Mouse (Mus musculus) midbrain, embryonic 12.5 days (tissue): ENCODE results near the gene Ddah2. TPM values are rescaled to one million over a fixed set of nuclear protein-coding genes. Genes with fewer than 3 reads are reported as not detected.

Experiments used
- ATAC-seq: fragments of 200-750 bp; cut with Nextera tagmentation; 2 replicates; pipeline ENCODE4 v1.8.0; 2017; ENCODE audit warnings: low read depth, moderate TSS enrichment, moderate library complexity; ENCODE audit not compliant: low FRiP score
- H3K27ac ChIP-seq: fragments of 300-500 bp; sonication (generic); replicated peaks from 2 replicates; pipeline ENCODE4 v1.5.1; 2016; ENCODE audit warnings: mild to moderate bottlenecking
- H3K27me3 ChIP-seq: fragments of 300-500 bp; sonication (generic); 2 replicates; pipeline ENCODE4 v1.6.1; 2016; ENCODE audit warnings: mild to moderate bottlenecking
- H3K36me3 ChIP-seq: fragments of 300-500 bp; sonication (generic); 2 replicates; pipeline ENCODE4 v1.6.1; 2016
- H3K4me1 ChIP-seq: fragments of 300-500 bp; sonication (generic); 2 replicates; pipeline ENCODE4 v1.6.1; 2016
- H3K4me2 ChIP-seq: fragments of 300-500 bp; sonication (generic); replicated peaks from 2 replicates; pipeline ENCODE4 v1.6.1; 2016; ENCODE audit warnings: mild to moderate bottlenecking, moderate library complexity
- H3K4me3 ChIP-seq: fragments of 300-500 bp; sonication (generic); 2 replicates; pipeline ENCODE4 v1.5.1; 2016; ENCODE audit warnings: mild to moderate bottlenecking
- H3K9ac ChIP-seq: fragments of 300-500 bp; sonication (generic); replicated peaks from 2 replicates; pipeline ENCODE4 v1.6.1; 2016; ENCODE audit warnings: mild to moderate bottlenecking, moderate library complexity
- H3K9me3 ChIP-seq: fragments of 300-500 bp; sonication (generic); 2 replicates; pipeline ENCODE4 v1.6.1; 2016; ENCODE audit warnings: mild to moderate bottlenecking
- WGBS: fragments of 180-500 bp; shearing (Covaris S2); methylation state at CpG from one replicate; pipeline ENCODE4 v1.1.7; 2016; 5-methylcytosine and 5-hydroxymethylcytosine counted together
- polyA plus RNA-seq: library from polyadenylated mRNA; unstranded; fragments of >200 nt; fragmentation: Nextera tagmentation; extraction: Ambion mirVana; gene quantifications from 2 replicates; pipeline ENCODE4 v1.2.1, GENCODE M21; 2016

Gene Ddah2
- polyA plus RNA-seq = 595 and 615 TPM in 2 replicates

- H3K27me3 ChIP-seq = peaks cover 14% of the 10 kb centered on the region
- 0 out of 2 replicates have a peak, but pooled peaks cover 1% of the 10 kb centered on the region for H3K9me3 ChIP-seq
- H3K4me1 ChIP-seq = peaks cover 27% of the 10 kb centered on the region
- H3K36me3 ChIP-seq = peaks cover 58% of the 10 kb centered on the region
- peak within 1 kb of the TSS; percentile 68 for H3K4me3 ChIP-seq
- peak within 1 kb of the TSS; percentile 88 for H3K27ac ChIP-seq
- ATAC-seq = peak; percentile 91
- peak within 1 kb of the TSS; percentile 89 for H3K9ac ChIP-seq
- WGBS = under 1% methylated on average over 57 of the region's 57 CpGs
- peak within 1 kb of the TSS; percentile 81 for H3K4me2 ChIP-seq
These were observed at the start of gene Ddah2 for GRCm38 (mm10) chr17:35058911-35059892. Gene Ddah2 (plus strand): TSS chr17:35059035.

GRCm38 (mm10) chr17:35009586-35009985 is 49.2 kb upstream of the Ddah2 start:
- H3K36me3 ChIP-seq = peaks cover 98% of the 10 kb centered on the region
- H3K27ac ChIP-seq = no peak overlapping the region
- H3K4me1 ChIP-seq = no peaks in the 10 kb centered on the region
- H3K9me3 ChIP-seq = no peaks in the 10 kb centered on the region
- 89% methylated on average over 7 of the region's 7 CpGs for WGBS
- ATAC-seq = no peak
- H3K27me3 ChIP-seq = no peaks in the 10 kb centered on the region
- no peak overlapping the region for H3K4me2 ChIP-seq
- H3K9ac ChIP-seq = no peak overlapping the region
- H3K4me3 ChIP-seq = no peak overlapping the region

- H3K4me2 ChIP-seq = no peak overlapping the region
- H3K4me1 ChIP-seq = no peaks in the 10 kb centered on the region
- H3K27ac ChIP-seq = no peak overlapping the region
- H3K9ac ChIP-seq = no peak overlapping the region
- ATAC-seq = no peak
- no peak overlapping the region for H3K4me3 ChIP-seq
- H3K9me3 ChIP-seq = no peaks in the 10 kb centered on the region
- peaks cover 100% of the 10 kb centered on the region for H3K36me3 ChIP-seq
- no peaks in the 10 kb centered on the region for H3K27me3 ChIP-seq
- WGBS = 96% methylated on average over 8 of the region's 8 CpGs
These were observed 47.4 kb upstream of the Ddah2 start for GRCm38 (mm10) chr17:35011440-35011839.

GRCm38 (mm10) chr17:35012430-35012829 is 46.4 kb upstream of the Ddah2 start:
- H3K4me3 ChIP-seq = no peak overlapping the region
- H3K4me2 ChIP-seq = no peak overlapping the region
- peaks cover 99% of the 10 kb centered on the region for H3K36me3 ChIP-seq
- WGBS = 93% methylated on average over 13 of the region's 13 CpGs
- no peaks in the 10 kb centered on the region for H3K9me3 ChIP-seq
- no peak for ATAC-seq
- H3K4me1 ChIP-seq = no peaks in the 10 kb centered on the region
- no peak overlapping the region for H3K27ac ChIP-seq
- no peaks in the 10 kb centered on the region for H3K27me3 ChIP-seq
- H3K9ac ChIP-seq = no peak overlapping the region

GRCm38 (mm10) chr17:35013221-35013620 is 45.6 kb upstream of the Ddah2 start:
- Histone ChIP-seq H3K4me1 (no peaks in the 10 kb centered on the region), H3K27me3 (no peaks in the 10 kb centered on the region), H3K9me3 (no peaks in the 10 kb centered on the region), H3K27ac (no peak overlapping the region), H3K36me3 (peaks cover 92% of the 10 kb centered on the region), H3K9ac (no peak overlapping the region), H3K4me2 (no peak overlapping the region), H3K4me3 (no peak overlapping the region)
- ATAC-seq = no peak
- WGBS = 88% methylated on average over 6 of the region's 6 CpGs

GRCm38 (mm10) chr17:35015296-35015695 is 43.5 kb upstream of the Ddah2 start:
- ATAC-seq = no peak
- Histone ChIP-seq H3K9me3 (no peaks in the 10 kb centered on the region), H3K27ac (no peak overlapping the region), H3K4me2 (no peak overlapping the region), H3K4me1 (no peaks in the 10 kb centered on the region), H3K36me3 (peaks cover 71% of the 10 kb centered on the region), H3K4me3 (no peak overlapping the region), H3K27me3 (no peaks in the 10 kb centered on the region), H3K9ac (no peak overlapping the region)
- WGBS = 94% methylated on average over 16 of the region's 16 CpGs

- H3K36me3 ChIP-seq = peaks cover 60% of the 10 kb centered on the region
- WGBS = 84% methylated on average over 12 of the region's 12 CpGs
- peaks cover 5% of the 10 kb centered on the region; the same call in 1 of the 2 replicates for H3K4me1 ChIP-seq
- H3K27ac ChIP-seq = no peak within 1 kb of the TSS
- H3K4me2 ChIP-seq = no peak within 1 kb of the TSS
- H3K9me3 ChIP-seq = no peaks in the 10 kb centered on the region
- no peak for ATAC-seq
- H3K4me3 ChIP-seq = no peak within 1 kb of the TSS
- H3K27me3 ChIP-seq = no peaks in the 10 kb centered on the region
- no peak within 1 kb of the TSS for H3K9ac ChIP-seq
These were observed 42.5 kb upstream of the Ddah2 start, which contains the start of gene Vwa7 for GRCm38 (mm10) chr17:35016376-35016775. Gene Vwa7 (plus strand): TSS chr17:35016579.

- H3K9me3 ChIP-seq = no peaks in the 10 kb centered on the region
- peaks cover 53% of the 10 kb centered on the region for H3K36me3 ChIP-seq
- no peak overlapping the region for H3K4me3 ChIP-seq
- no peak overlapping the region for H3K9ac ChIP-seq
- 83% methylated on average over 10 of the region's 10 CpGs for WGBS
- H3K4me1 ChIP-seq = peaks cover 9% of the 10 kb centered on the region; the same call in 1 of the 2 replicates
- no peak overlapping the region for H3K4me2 ChIP-seq
- H3K27me3 ChIP-seq = no peaks in the 10 kb centered on the region
- ATAC-seq = no peak
- H3K27ac ChIP-seq = no peak overlapping the region
These were observed 41.8 kb upstream of the Ddah2 start for GRCm38 (mm10) chr17:35016791-35017705.

GRCm38 (mm10) chr17:35017706-35018030 is 41.2 kb upstream of the Ddah2 start:
- Histone ChIP-seq H3K27ac (no peak overlapping the region), H3K4me3 (no peak overlapping the region), H3K36me3 (peaks cover 47% of the 10 kb centered on the region), H3K27me3 (no peaks in the 10 kb centered on the region), H3K4me1 (peaks cover 9% of the 10 kb centered on the region; the same call in 1 of the 2 replicates), H3K9me3 (no peaks in the 10 kb centered on the region), H3K4me2 (no peak overlapping the region), H3K9ac (no peak overlapping the region)
- ATAC-seq = no peak
- 73% methylated on average over 14 of the region's 14 CpGs for WGBS

GRCm38 (mm10) chr17:35018171-35018570 is 40.7 kb upstream of the Ddah2 start:
- H3K27me3 ChIP-seq = no peaks in the 10 kb centered on the region
- H3K9ac ChIP-seq = no peak overlapping the region
- H3K4me2 ChIP-seq = no peak overlapping the region
- H3K9me3 ChIP-seq = no peaks in the 10 kb centered on the region
- no peak for ATAC-seq
- H3K4me1 ChIP-seq = peaks cover 9% of the 10 kb centered on the region; the same call in 1 of the 2 replicates
- WGBS = 83% methylated on average over 3 of the region's 3 CpGs
- no peak overlapping the region for H3K4me3 ChIP-seq
- H3K27ac ChIP-seq = no peak overlapping the region
- peaks cover 42% of the 10 kb centered on the region for H3K36me3 ChIP-seq

GRCm38 (mm10) chr17:35019894-35020293 is 38.9 kb upstream of the Ddah2 start:
- Histone ChIP-seq H3K4me1 (peaks cover 9% of the 10 kb centered on the region; the same call in 1 of the 2 replicates), H3K9me3 (no peaks in the 10 kb centered on the region), H3K9ac (no peak overlapping the region), H3K4me2 (no peak overlapping the region), H3K27me3 (no peaks in the 10 kb centered on the region), H3K4me3 (no peak overlapping the region), H3K27ac (no peak overlapping the region), H3K36me3 (peaks cover 25% of the 10 kb centered on the region)
- ATAC-seq = no peak
- WGBS = 76% methylated on average over 11 of the region's 11 CpGs
